Mouse (Mus musculus) megakaryocyte, embryonic 14.5 days (primary cell): Measurements from ENCODE around the gene Smim20.

Experiments used
- FLI1 ChIP-seq: IDR thresholded peaks from 2 replicates; pipeline ENCODE4 v1.6.1; 2012; ENCODE audit warnings: low read length, inconsistent platforms, mixed read lengths
- GATA1 ChIP-seq: IDR thresholded peaks from 3 replicates; pipeline ENCODE4 v1.6.1; 2012; ENCODE audit warnings: mixed read lengths, low read length, inconsistent platforms, borderline replicate concordance

DNA sequence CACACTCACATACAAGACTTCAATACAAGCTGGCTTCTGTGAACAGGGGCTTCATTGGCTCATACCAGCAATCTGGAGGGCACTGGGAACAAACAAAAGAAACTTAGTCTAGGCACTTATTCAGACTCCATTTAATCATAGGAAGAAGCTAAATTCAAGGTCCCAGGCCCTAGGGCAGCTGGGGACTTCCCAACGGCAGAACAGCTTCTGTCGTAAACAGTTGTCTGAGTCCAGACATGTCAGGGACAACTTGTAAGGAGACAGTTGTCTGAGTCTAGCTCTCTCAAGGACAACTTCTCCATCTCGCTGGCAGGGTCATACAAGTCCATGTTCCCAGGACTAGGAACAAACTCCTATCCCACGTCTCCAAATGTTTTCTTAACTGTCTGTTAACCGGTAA, 2.8 kb upstream of the Smim20 start:
- TF ChIP-seq GATA1 (no peak), FLI1 (no peak)
